Mouse (Mus musculus): ENCODE results near the gene Zzz3. TPM values are rescaled to one million over a fixed set of nuclear protein-coding genes. Genes with fewer than 3 reads are reported as not detected.

Zzz3 gene
- total and polyA plus RNA-seq, 3 experiments: 64.2 to 116 (median 94.9) TPM

DNA sequence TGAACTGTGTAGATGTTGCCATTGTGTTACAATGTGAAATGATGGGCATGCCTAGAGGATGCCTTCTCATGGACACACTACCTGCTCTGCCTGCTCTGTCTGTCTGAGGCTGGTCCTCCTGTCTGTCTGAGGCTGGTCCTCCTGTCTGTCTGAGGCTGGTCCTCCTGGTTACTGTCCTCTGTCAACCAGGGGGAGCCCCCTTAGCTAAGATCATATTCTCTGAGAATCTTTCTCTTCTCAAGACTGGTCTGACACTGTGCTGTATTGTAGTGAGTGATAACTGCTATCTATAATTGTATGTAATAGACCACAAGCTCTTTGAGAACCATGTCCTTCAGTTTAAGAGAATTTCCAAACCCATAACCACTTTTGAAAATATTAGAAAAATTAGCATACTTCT, 40.3 kb downstream of the Zzz3 start:
- in situ Hi-C loops (cut with MboI; ENCODE audit: low pct_ligation_motif_present, low pct_unique_long_range_greater_than_20kb, low sequenced_read_pairs): no loop called here
- dilution Hi-C loops (cut with MboI; ENCODE audit: extremely low pct_ligation_motif_present, extremely low pct_unique_long_range_greater_than_20kb, low sequenced_read_pairs): no loop called here

GRCm38 (mm10) chr3:152438068-152438467, 42.8 kb downstream of the Zzz3 start:
- in situ Hi-C loops (cut with MboI; ENCODE audit: low pct_ligation_motif_present, low pct_unique_long_range_greater_than_20kb, low sequenced_read_pairs): no loop called here
- no peak for TF ChIP-seq JUND (conservative IDR thresholded peaks at IDR 0.05; ENCODE audit: low read depth, low read length)
- TF ChIP-seq PAX5 (IDR thresholded peaks at IDR 0.05; ENCODE audit: low read length): no peak
- TF ChIP-seq POLR2AphosphoS2 (IDR thresholded peaks at IDR 0.05; ENCODE audit: low read depth, low read length): no peak
- TF ChIP-seq ZC3H11A (IDR thresholded peaks at IDR 0.05; ENCODE audit: low read depth, low read length): no peak
- TF ChIP-seq SMC3 (IDR thresholded peaks at IDR 0.05; ENCODE audit: low read depth, low read length): no peak
- TF ChIP-seq JUN (IDR thresholded peaks at IDR 0.05; ENCODE audit: insufficient read depth, low read depth, low read length): no peak
- no peak for TF ChIP-seq UBTF (IDR thresholded peaks at IDR 0.05; ENCODE audit: low read depth, low read length)
- TF ChIP-seq ZNF384 (IDR thresholded peaks at IDR 0.05; ENCODE audit: low read depth, low read length): no peak
- DNase-seq (ENCODE audit: extremely low read depth): no peak

More for the DNA sequence above, 40.3 kb downstream of the Zzz3 start:
- H3K9me3 ChIP-seq (replicated peaks; ENCODE audit: low read length): no peaks in the 10 kb centered on the region
- no peaks in the 10 kb centered on the region for H3K27me3 ChIP-seq (replicated peaks)
- H3K36me3 ChIP-seq (replicated peaks in 1 of 2; ENCODE audit: control insufficient read depth in 1 of 2, insufficient read depth in 1 of 2, low read length in 1 of 2): peaks cover 29 to 80% of the 10 kb centered on the region in 2 experiments
- peaks cover 5 to 15% of the 10 kb centered on the region in 2 experiments; a peak in 2 of 4 replicates for H3K4me1 ChIP-seq (ENCODE audit: control insufficient read depth in 1 of 2, insufficient read depth in 2 of 2)
- H3K79me2 ChIP-seq (replicated peaks; ENCODE audit: control insufficient read depth, extremely low read depth, insufficient read depth, poor library complexity, severe bottlenecking): peaks cover 62% of the 10 kb centered on the region
- no peak overlapping the region for H3K27ac ChIP-seq (ENCODE audit: insufficient read depth, low read depth)
- DNase-seq (ENCODE audit: extremely low read depth): no peak
- no peak overlapping the region for H3K9ac ChIP-seq (ENCODE audit: insufficient read depth, low read depth)
- no peak overlapping the region for H3K4me3 ChIP-seq (replicated peaks in 1 of 3; ENCODE audit: low read depth in 2 of 3, low read length in 2 of 3, poor library complexity in 1 of 3)
- TF ChIP-seq ZMIZ1 (IDR thresholded peaks at IDR 0.05; ENCODE audit: low read depth, low read length) (no peak), MXI1 (IDR thresholded peaks at IDR 0.05; ENCODE audit: low read depth, low read length) (no peak), SIN3A (IDR thresholded peaks at IDR 0.05; ENCODE audit: low read length) (no peak), TCF12 (IDR thresholded peaks at IDR 0.05; ENCODE audit: low read depth, low read length) (no peak), ZC3H11A (IDR thresholded peaks at IDR 0.05; ENCODE audit: low read depth, low read length) (no peak), NELFE (IDR thresholded peaks at IDR 0.05; ENCODE audit: low read depth, low read length) (no peak), BHLHE40 (IDR thresholded peaks at IDR 0.05; ENCODE audit: low read depth, low read length) (no peak), MYC (IDR thresholded peaks at IDR 0.05; ENCODE audit: low read depth, low read length) (no peak), ZNF384 (IDR thresholded peaks at IDR 0.05; ENCODE audit: low read depth, low read length) (no peak)
- H3K4me2 ChIP-seq (ENCODE audit: insufficient read depth, low read depth, poor library complexity, severe bottlenecking): no peak overlapping the region

More at GRCm38 (mm10) chr3:152438068-152438467, 42.8 kb downstream of the Zzz3 start:
- dilution Hi-C loops (cut with MboI; ENCODE audit: extremely low pct_ligation_motif_present, extremely low pct_unique_long_range_greater_than_20kb, low sequenced_read_pairs): no loop called here
- peaks cover 76% of the 10 kb centered on the region for H3K79me2 ChIP-seq (replicated peaks; ENCODE audit: control insufficient read depth, extremely low read depth, insufficient read depth, poor library complexity, severe bottlenecking)
- no peak overlapping the region for H3K4me2 ChIP-seq (ENCODE audit: insufficient read depth, low read depth, poor library complexity, severe bottlenecking)
- H3K27ac ChIP-seq (ENCODE audit: insufficient read depth, low read depth): no peak overlapping the region
- H3K27me3 ChIP-seq (replicated peaks): no peaks in the 10 kb centered on the region
- H3K4me3 ChIP-seq (replicated peaks in 1 of 3; ENCODE audit: low read depth in 2 of 3, low read length in 2 of 3, poor library complexity in 1 of 3): no peak overlapping the region
- H3K4me1 ChIP-seq (ENCODE audit: control insufficient read depth in 1 of 2, insufficient read depth in 2 of 2): peaks cover 11 to 31% of the 10 kb centered on the region in 2 experiments
- H3K9me3 ChIP-seq (replicated peaks; ENCODE audit: low read length): no peaks in the 10 kb centered on the region
- no peak overlapping the region for H3K9ac ChIP-seq (ENCODE audit: insufficient read depth, low read depth)
- peaks cover 27 to 78% of the 10 kb centered on the region in 2 experiments for H3K36me3 ChIP-seq (replicated peaks in 1 of 2; ENCODE audit: control insufficient read depth in 1 of 2, insufficient read depth in 1 of 2, low read length in 1 of 2)

Data from CH12.LX (cell line).